In the genomic region with DNA sequence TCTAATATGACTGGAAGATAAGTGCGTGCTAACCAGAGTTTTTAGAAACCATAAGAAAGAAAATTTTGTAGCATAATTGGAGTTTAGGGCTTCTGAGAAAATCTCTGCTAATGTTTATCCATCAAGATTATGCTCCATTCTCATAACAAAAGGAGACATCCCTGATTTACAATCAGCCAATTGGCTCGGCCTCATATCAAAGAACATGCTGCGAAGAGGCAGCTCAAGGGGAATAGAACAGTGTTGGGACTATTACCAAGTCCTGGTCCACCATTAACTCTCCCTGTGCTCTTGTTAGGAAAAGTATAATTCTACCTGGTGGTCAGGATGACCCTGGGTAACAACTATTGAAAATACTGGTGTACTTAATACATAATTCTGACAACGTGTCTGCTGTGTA, we compare ENCODE assay signal across 23 mouse cellular contexts. TPM values are rescaled to one million over a fixed set of nuclear protein-coding genes. Genes with fewer than 3 reads are reported as not detected.
"Had no signal": no experiment of that assay in that cellular context is flagged by ENCODE, and none has a peak within 500 bp of the region (broad histone marks: within the 10 kb centered on the region; RNA-seq: fewer than 3 reads in every experiment).

No protein-coding gene starts in this region.

- H3K4me2 ChIP-seq: lung, embryonic 14.5 days; midbrain, embryonic 12.5 days; neural tube, embryonic 12.5 days; stomach, embryonic 15.5 days had no signal

- ATAC-seq: midbrain, embryonic 16.5 days had no signal

- H3K27ac ChIP-seq: midbrain, embryonic 10.5 days; midbrain, embryonic 12.5 days; neural tube, embryonic 12.5 days; stomach, embryonic 15.5 days; stomach, postnatal 0 days had no signal

- DNase-seq: lung, adult 18-20 months; lung, postnatal 10 days; lung, postnatal 4 days; retina, postnatal 1 day; right cerebral cortex, adult 18-20 months; right cerebral cortex, postnatal 14 days; thymus, adult 2 months; thymus, postnatal 25 days; thymus, postnatal 4 days had no signal

- H3K4me1 ChIP-seq: midbrain, embryonic 10.5 days; midbrain, embryonic 12.5 days; neural tube, embryonic 12.5 days; stomach, embryonic 15.5 days had no signal

- H3K27me3 ChIP-seq: midbrain, embryonic 12.5 days; neural tube, embryonic 12.5 days; stomach, embryonic 15.5 days had no signal

- H3K9me3 ChIP-seq: midbrain, embryonic 10.5 days; midbrain, embryonic 12.5 days; neural tube, embryonic 12.5 days; stomach, embryonic 15.5 days had no signal

- H3K36me3 ChIP-seq: midbrain, embryonic 10.5 days; midbrain, embryonic 12.5 days; neural tube, embryonic 12.5 days; stomach, embryonic 15.5 days had no signal

- H3K4me3 ChIP-seq: midbrain, embryonic 10.5 days; midbrain, embryonic 12.5 days; myocyte; neural tube, embryonic 12.5 days; stomach, embryonic 15.5 days had no signal

- H3K9ac ChIP-seq: lung, embryonic 14.5 days; midbrain, embryonic 12.5 days; neural tube, embryonic 12.5 days; stomach, embryonic 15.5 days had no signal

RNA-seq across cellular contexts. Expression of a gene that starts 50.4 kb away (rescaled TPM):
- total RNA-seq: megakaryocyte, adult 5-6 weeks; megakaryocyte-erythroid progenitor cell, adult 5-6 weeks had no signal
- polyA plus RNA-seq: midbrain, embryonic 14.5 days; midbrain, embryonic 16.5 days; myocyte; neural tube, embryonic 14.5 days; spleen, adult 2 months; stomach, postnatal 0 days; thymus, adult 2 months; urinary bladder, adult 2 months had no signal
